ENCODE assay signal across 8 mouse cellular contexts in the genomic region with DNA sequence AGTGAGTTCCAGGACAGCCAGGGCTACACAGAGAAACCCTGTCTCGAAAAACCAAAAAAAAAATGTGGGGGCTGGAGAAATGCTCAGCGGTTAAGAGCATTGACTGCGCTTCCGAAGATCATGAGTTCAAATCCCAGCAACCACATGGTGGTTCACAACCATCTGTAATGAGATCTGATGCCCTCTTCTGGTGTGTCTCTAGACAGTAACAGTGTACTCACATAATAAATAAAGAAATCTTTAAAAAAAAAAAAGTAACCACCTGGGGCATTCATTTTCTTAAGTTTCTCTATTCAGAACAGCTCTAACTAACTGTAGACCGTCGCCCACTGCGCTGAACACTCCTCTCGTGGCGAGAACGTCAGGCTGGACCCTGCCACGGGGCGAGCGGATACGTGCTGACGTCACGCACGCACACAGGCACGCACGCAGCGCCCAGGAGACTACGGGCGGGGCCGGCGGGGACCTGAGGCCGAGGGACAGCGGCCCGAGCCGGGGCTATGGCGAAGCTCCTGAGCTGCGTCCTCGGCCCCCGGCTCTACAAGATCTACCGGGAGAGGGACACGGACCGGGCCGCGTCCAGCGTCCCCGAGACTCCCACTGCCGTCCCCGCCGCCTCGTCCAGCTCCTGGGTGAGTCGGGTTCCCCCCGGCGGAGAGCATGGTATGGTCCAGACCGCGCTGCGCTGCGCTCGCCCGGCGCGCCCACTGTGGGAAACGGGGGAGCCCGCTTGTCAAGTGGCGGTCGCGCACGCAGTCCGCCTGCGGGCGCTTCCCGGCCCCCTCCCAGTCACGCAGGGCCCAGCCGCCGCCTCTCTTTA. TPM values are rescaled to one million over a fixed set of nuclear protein-coding genes. Genes with fewer than 3 reads are reported as not detected.
DNase-seq lines count a peak whose midpoint lies in the region; ATAC-seq and TF ChIP-seq lines count a peak whose summit lies in the region.

A gene (plus strand): TSS at position 439 of the 820 bp plus-strand sequence.

- peak within 1 kb of the TSS; percentile 99 for H3K27ac ChIP-seq in forebrain, embryonic 10.5 days
- H3K27ac ChIP-seq in heart, embryonic 15.5 days: peak within 1 kb of the TSS; percentile 95
- H3K27ac ChIP-seq in liver, embryonic 14.5 days: peak within 1 kb of the TSS; percentile 75
- H3K27ac ChIP-seq in neural tube, embryonic 11.5 days (ENCODE audit: low read depth, low read length): peak within 1 kb of the TSS; percentile 94
- H3K27ac ChIP-seq in stomach, postnatal 0 days (replicated peaks): peak within 1 kb of the TSS; percentile 98

- WGBS in forebrain, embryonic 10.5 days: 3% methylated on average over 67 of the region's 67 CpGs
- WGBS in heart, embryonic 15.5 days: 3% methylated on average over 67 of the region's 67 CpGs
- WGBS in liver, embryonic 14.5 days (ENCODE audit: insufficient replicate concordance): 3% methylated on average over 60 of the region's 67 CpGs
- 3% methylated on average over 67 of the region's 67 CpGs for WGBS in neural tube, embryonic 11.5 days
- 3% methylated on average over 61 of the region's 67 CpGs for WGBS in stomach, postnatal 0 days

- H3K9me3 ChIP-seq in forebrain, embryonic 10.5 days: no peaks in the 10 kb centered on the region
- no peaks in the 10 kb centered on the region for H3K9me3 ChIP-seq in heart, embryonic 15.5 days (replicated peaks)
- H3K9me3 ChIP-seq in liver, embryonic 14.5 days (ENCODE audit: control insufficient read depth, low read length): no peaks in the 10 kb centered on the region
- no peaks in the 10 kb centered on the region for H3K9me3 ChIP-seq in neural tube, embryonic 11.5 days (ENCODE audit: control insufficient read depth, low read length)
- no peaks in the 10 kb centered on the region for H3K9me3 ChIP-seq in stomach, postnatal 0 days (ENCODE audit: control insufficient read depth, low read length)

- H3K4me3 ChIP-seq in forebrain, embryonic 10.5 days: peak within 1 kb of the TSS; percentile 78
- peak within 1 kb of the TSS; percentile 59 for H3K4me3 ChIP-seq in heart, embryonic 15.5 days
- H3K4me3 ChIP-seq in liver, embryonic 14.5 days (ENCODE audit: insufficient read depth in 1 of 2, low read depth in 2 of 2, low read length in 2 of 2): peak within 1 kb of the TSS; percentile 66 to 70
- peak within 1 kb of the TSS; percentile 60 for H3K4me3 ChIP-seq in neural tube, embryonic 11.5 days (ENCODE audit: low read depth, low read length)
- H3K4me3 ChIP-seq in stomach, postnatal 0 days (ENCODE audit: low read depth, low read length): peak within 1 kb of the TSS; percentile 70

- peak; percentile 94 for ATAC-seq in CD4-positive, CD25-positive, alpha-beta regulatory T cell, adult 4 months
- peak; percentile 97 for ATAC-seq in heart, embryonic 15.5 days (replicated peaks; ENCODE audit: insufficient number of reproducible peaks, insufficient read depth, low FRiP score, low read depth)
- ATAC-seq in liver, embryonic 14.5 days (ENCODE audit: insufficient read depth): peak; percentile 97
- peak; percentile 98 for ATAC-seq in neural tube, embryonic 11.5 days (ENCODE audit: insufficient read depth, low FRiP score, low TSS enrichment)
- peak; percentile 98 for ATAC-seq in stomach, postnatal 0 days (ENCODE audit: low FRiP score, low TSS enrichment)

- no peak for TF ChIP-seq EP300 in liver, embryonic 14.5 days (IDR thresholded peaks at IDR 0.05; ENCODE audit: low read depth)
- no peak for TF ChIP-seq EP300 in stomach, postnatal 0 days (optimal IDR thresholded peaks at IDR 0.05)

- H3K36me3 ChIP-seq in forebrain, embryonic 10.5 days (replicated peaks): peaks cover 35% of the 10 kb centered on the region
- peaks cover 22% of the 10 kb centered on the region for H3K36me3 ChIP-seq in heart, embryonic 15.5 days
- peaks cover 6% of the 10 kb centered on the region; the same call in 1 of the 2 replicates for H3K36me3 ChIP-seq in liver, embryonic 14.5 days (replicated peaks; ENCODE audit: control insufficient read depth, insufficient read depth, low read depth)
- H3K36me3 ChIP-seq in neural tube, embryonic 11.5 days (ENCODE audit: control insufficient read depth, insufficient read depth, low read length): peaks cover 3% of the 10 kb centered on the region; the same call in 1 of the 2 replicates
- peaks cover 7% of the 10 kb centered on the region for H3K36me3 ChIP-seq in stomach, postnatal 0 days (ENCODE audit: control insufficient read depth, insufficient read depth, low read length)

- no peaks in the 10 kb centered on the region for H3K27me3 ChIP-seq in forebrain, embryonic 10.5 days (ENCODE audit: poor library complexity, severe bottlenecking)
- H3K27me3 ChIP-seq in heart, embryonic 15.5 days: no peaks in the 10 kb centered on the region
- H3K27me3 ChIP-seq in liver, embryonic 14.5 days (ENCODE audit: control insufficient read depth, insufficient read depth, low read length): no peaks in the 10 kb centered on the region
- no peaks in the 10 kb centered on the region for H3K27me3 ChIP-seq in neural tube, embryonic 11.5 days (ENCODE audit: control insufficient read depth, insufficient read depth, low read length)
- H3K27me3 ChIP-seq in stomach, postnatal 0 days (ENCODE audit: control insufficient read depth, insufficient read depth, low read length): no peaks in the 10 kb centered on the region

- peak within 1 kb of the TSS; percentile 82 for H3K9ac ChIP-seq in heart, embryonic 15.5 days
- H3K9ac ChIP-seq in liver, embryonic 14.5 days (replicated peaks): peak within 1 kb of the TSS; percentile 86
- peak within 1 kb of the TSS; percentile 93 for H3K9ac ChIP-seq in neural tube, embryonic 11.5 days (ENCODE audit: low read length)
- H3K9ac ChIP-seq in stomach, postnatal 0 days (ENCODE audit: low read length): peak within 1 kb of the TSS; percentile 90

- peaks cover 20% of the 10 kb centered on the region for H3K4me1 ChIP-seq in forebrain, embryonic 10.5 days
- H3K4me1 ChIP-seq in heart, embryonic 15.5 days (replicated peaks): peaks cover 11% of the 10 kb centered on the region
- H3K4me1 ChIP-seq in liver, embryonic 14.5 days (replicated peaks; ENCODE audit: control insufficient read depth in 2 of 2, insufficient read depth in 2 of 2, low read length in 1 of 2): peaks cover 15 to 18% of the 10 kb centered on the region in 2 experiments
- H3K4me1 ChIP-seq in neural tube, embryonic 11.5 days (ENCODE audit: control insufficient read depth, insufficient read depth, low read length): peaks cover 6% of the 10 kb centered on the region; the same call in 1 of the 2 replicates
- H3K4me1 ChIP-seq in stomach, postnatal 0 days (replicated peaks; ENCODE audit: control insufficient read depth, insufficient read depth): peaks cover 3% of the 10 kb centered on the region; the same call in 1 of the 2 replicates

- TF ChIP-seq CTCF in liver, embryonic 14.5 days (IDR thresholded peaks at IDR 0.05; ENCODE audit: low read depth): peak; percentile 22
- peak; percentile 37 for TF ChIP-seq CTCF in stomach, postnatal 0 days (IDR thresholded peaks at IDR 0.05; ENCODE audit: low read depth)

- peak; percentile 88 for DNase-seq in c-Kit-negative CD71-positive TER-119-positive erythroid progenitor cells, embryonic 14.5 days (ENCODE audit: low read depth, low spot score)
- peak; percentile 93 for DNase-seq in forebrain, embryonic 10.5 days (ENCODE audit: extremely low spot score, low spot score)
- peak; percentile 95 to 98 for DNase-seq in kidney, postnatal 25 days
- DNase-seq in liver, embryonic 14.5 days (ENCODE audit: low read depth in 3 of 3, low spot score in 3 of 3): peak; percentile 82 to 87 (median 83)
- DNase-seq in neural tube, embryonic 11.5 days (ENCODE audit: low spot score): peak; percentile 97
- peak; percentile 94 for DNase-seq in stomach, postnatal 0 days (ENCODE audit: low spot score)

- H3K4me2 ChIP-seq in heart, embryonic 15.5 days: peak within 1 kb of the TSS; percentile 74
- H3K4me2 ChIP-seq in liver, embryonic 14.5 days (ENCODE audit: low read depth): peak within 1 kb of the TSS; percentile 96
- peak within 1 kb of the TSS; percentile 66 for H3K4me2 ChIP-seq in neural tube, embryonic 11.5 days (ENCODE audit: low read depth)
- H3K4me2 ChIP-seq in stomach, postnatal 0 days (replicated peaks; ENCODE audit: low read depth): peak within 1 kb of the TSS; percentile 73

RNA-seq across cellular contexts. Expression of the gene that starts here (rescaled TPM):
- 10 to 100 TPM; 23.5 to 27.2 TPM for polyA plus RNA-seq in CD4-positive, CD25-positive, alpha-beta regulatory T cell, adult 4 months (2017; shearing (Covaris generic))
- polyA plus RNA-seq in forebrain, embryonic 10.5 days (2016; fragmentation: Nextera tagmentation; extraction: Ambion mirVana): 51.8 and 52.7 TPM in 2 replicates
- polyA plus RNA-seq in heart, embryonic 15.5 days (2015; fragmentation: Nextera tagmentation; extraction: Ambion mirVana): 64.7 and 80.1 TPM in 2 replicates
- 29.1 and 30.0 TPM in 2 replicates for polyA plus RNA-seq in liver, embryonic 14.5 days (2012; rRNA removed)
- 42.3 and 44.3 TPM in 2 replicates for polyA plus RNA-seq in liver, embryonic 14.5 days (2014; fragmentation: Nextera tagmentation; extraction: Ambion mirVana)
- 50.5 and 59.9 TPM in 2 replicates for polyA plus RNA-seq in neural tube, embryonic 11.5 days (2014; fragmentation: Nextera tagmentation; extraction: Ambion mirVana)
- 74.2 and 75.0 TPM in 2 replicates for polyA plus RNA-seq in stomach, postnatal 0 days (2015; fragmentation: Nextera tagmentation; extraction: Ambion mirVana)

Comparison
In these comparisons a context has a peak if more than half of its experiments do, and no peak if none do; other contexts are left out.
1. Peak in every context shown above with its lines: DNase-seq, ATAC-seq, H3K4me3 ChIP-seq and H3K27ac ChIP-seq.